Mouse (Mus musculus): Measurements from ENCODE around the gene Morc2a.

Morc2a gene

DNA sequence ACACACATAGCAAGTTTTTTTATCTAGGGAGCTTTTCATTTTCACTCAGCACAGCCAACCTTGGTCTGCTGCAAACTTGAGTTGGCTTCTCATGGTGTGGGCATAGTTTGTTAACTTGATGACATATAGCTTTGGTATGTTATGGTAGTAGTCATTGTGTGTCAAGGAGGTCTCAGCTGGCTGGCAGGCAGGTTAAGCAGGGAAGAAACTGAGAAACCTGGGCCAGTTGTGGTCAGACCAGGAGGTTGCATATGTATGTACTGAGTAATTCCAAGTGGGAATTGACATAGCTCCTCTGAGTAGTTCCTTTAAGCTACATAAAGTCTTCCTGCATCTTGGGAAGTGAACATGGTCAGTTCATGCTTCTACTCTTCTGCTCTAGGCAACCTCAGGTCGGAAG, 35.2 kb downstream of the Morc2a start:
- no peak for DNase-seq (ENCODE audit: low spot score in 2 of 2)

- DNase-seq (ENCODE audit: low spot score in 2 of 2) = no peak
Observed at GRCm38 (mm10) chr11:3684723-3685430, 35.9 kb downstream of the Morc2a start.

DNA sequence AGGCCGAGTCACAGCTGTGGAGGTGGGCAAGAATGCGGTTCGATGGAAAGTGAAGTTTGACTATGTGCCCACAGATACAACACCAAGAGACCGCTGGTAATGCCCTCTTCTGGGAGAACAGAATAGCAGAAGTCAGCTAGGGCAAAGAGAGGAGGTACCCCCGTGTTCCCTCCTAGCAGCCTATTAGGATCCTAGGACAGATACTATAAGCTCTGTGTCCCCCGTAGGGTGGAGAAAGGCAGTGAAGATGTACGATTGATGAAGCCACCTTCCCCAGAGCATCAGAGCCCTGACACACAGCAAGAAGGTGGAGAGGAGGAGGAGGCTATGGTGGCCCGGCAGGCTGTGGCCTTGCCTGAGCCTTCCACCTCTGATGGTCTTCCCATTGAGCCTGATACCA, 36.4 kb downstream of the Morc2a start:
- DNase-seq (ENCODE audit: low spot score in 2 of 2) = no peak

- DNase-seq (ENCODE audit: low spot score in 2 of 2) = no peak
Observed at GRCm38 (mm10) chr11:3686318-3686717, 37.3 kb downstream of the Morc2a start.

DNA sequence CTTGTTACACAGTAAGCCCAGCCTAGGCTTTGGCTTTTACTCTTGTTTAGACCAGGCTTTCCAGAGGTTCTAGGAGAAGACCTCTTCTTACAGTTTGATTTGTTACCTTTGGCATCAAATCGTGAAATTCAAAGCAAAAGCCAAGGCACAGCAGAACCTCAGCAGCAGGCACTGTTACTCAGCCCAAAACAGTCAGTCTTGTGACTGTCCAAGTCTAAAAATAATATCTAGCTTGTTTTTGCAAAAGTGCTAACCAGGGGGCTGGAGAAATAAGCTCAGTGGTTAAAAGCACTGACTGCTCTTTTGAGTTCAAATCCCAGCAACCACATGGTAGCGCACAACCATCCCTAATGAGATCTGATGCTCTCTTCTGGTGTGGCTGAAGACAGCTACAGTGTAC, 37.9 kb downstream of the Morc2a start:
- no peak for DNase-seq (ENCODE audit: low spot score in 2 of 2)

DNA sequence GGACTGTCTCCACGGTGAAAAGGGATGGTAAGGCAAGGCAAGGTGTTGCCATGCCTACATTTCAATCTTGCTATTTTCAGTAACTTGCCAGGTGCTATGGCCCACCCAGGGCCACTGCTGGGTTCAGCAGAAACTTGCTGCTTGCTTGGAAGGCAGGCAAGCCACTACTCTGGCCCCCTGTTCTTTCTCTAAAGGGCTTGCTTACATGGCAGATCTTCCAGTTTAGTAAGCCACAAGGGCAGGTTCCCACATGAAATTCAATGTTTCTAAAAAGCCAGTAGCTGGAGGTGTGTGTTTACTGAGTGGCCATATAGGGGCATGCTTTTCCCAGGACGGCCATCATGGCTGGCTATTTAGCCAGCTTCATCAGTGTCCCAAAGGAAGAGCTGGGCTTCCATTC, 42.8 kb downstream of the Morc2a start:
- DNase-seq (ENCODE audit: low spot score in 2 of 2) = no peak

DNA sequence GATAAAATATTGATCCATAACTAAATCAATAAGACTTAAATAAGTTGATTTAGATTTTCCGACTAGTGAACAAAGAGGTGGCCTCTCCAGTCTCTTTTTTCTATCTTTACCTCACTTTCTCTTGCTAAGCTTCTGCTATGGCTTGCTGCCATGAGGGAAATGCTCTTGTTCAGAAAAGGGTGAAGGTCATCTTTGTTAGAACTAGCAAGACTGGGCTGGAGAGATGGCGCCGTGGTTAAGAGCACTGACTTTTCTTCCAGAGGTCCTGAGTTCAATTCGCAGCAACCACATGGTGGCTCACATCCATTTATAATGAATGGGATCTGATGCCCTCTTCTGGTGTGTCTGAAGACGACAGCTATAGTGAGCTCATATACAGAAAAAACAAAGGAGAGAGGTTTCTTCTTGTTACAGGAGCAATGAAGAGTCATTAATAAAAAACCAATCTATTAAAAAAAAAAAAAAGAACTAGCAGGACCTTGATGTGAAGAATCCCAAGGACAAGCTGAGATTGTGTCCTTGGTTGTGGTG, 47.2 kb downstream of the Morc2a start:
- peak in 1 of 2 experiments; percentile 20 for DNase-seq (ENCODE audit: low spot score in 2 of 2)

DNA sequence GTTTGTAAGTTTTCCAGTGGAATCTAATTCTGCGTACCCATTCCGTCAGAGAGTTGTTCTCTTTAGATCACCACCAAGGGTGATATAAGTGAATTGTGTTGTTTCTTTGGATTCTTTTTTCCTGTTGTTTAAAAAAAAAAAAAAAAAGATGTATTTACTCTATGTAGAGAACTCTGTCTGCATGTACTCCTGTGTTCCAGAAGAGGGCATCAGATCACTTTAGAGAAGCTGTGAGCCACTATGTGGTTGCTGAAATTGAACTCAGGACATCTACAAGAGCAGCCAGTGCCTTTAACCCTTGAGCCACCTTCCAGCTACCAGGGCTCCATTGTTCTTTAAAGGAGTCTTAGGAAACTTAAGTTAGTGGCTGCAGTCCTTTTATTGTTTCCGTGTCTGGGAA, 48.5 kb downstream of the Morc2a start:
- peak in 1 of 2 experiments; percentile 14 for DNase-seq (ENCODE audit: low spot score in 2 of 2)

GRCm38 (mm10) chr11:3703089-3703992, 54.4 kb downstream of the Morc2a start:
- DNase-seq (ENCODE audit: low spot score in 2 of 2) = no peak

DNA sequence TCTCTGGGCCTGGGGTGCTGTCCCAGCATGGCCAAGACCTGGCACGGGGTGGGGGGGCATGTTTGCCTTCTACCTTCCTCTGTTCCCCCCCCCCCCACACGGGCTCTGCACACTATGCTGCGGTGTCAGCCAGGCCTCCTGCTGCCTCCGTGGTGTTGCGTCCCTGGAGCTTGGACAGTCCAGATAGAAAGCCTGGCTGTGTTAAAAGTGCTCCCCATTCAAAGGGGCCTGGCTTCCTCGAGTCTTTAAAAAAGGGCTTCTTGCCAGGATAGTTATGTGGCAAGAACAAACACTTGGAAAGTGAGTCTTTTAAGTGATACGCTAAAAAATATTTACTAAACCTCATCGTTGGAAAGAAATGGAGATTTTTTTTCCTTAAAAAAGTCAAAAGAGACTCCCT, 55.4 kb downstream of the Morc2a start:
- no peak for DNase-seq (ENCODE audit: low spot score in 2 of 2)

DNA sequence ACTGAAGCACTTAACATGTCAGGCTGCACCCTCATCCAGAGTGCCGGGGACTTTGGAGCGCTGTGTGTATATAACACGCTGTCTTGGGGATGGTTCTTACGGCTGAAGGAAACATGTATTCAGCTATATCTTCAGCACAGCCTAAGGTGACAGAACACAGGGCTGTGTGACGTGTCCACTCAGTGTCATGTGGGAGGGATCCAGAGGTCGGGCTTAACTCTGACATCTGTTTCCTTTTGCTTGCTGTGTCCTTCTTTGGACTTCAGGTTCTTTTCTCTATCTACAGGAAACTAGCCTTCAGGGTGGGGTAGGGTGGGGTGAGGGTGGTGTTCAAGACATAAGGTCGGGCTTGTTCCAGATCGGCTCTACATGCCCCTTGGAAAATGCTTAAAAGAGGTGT, 58.1 kb downstream of the Morc2a start:
- DNase-seq (ENCODE audit: low spot score in 2 of 2) = no peak

- no peak for DNase-seq (ENCODE audit: low spot score in 2 of 2)
Observed at GRCm38 (mm10) chr11:3710203-3710602, 61.2 kb downstream of the Morc2a start.

GRCm38 (mm10) chr11:3714486-3714885, 65.5 kb downstream of the Morc2a start:
- peak; percentile 70 to 79 for DNase-seq (ENCODE audit: low spot score in 2 of 2)

- DNase-seq (ENCODE audit: low spot score in 2 of 2) = peak in 1 of 2 experiments; percentile 64
Observed at GRCm38 (mm10) chr11:3716662-3717061, 67.7 kb downstream of the Morc2a start.

DNA sequence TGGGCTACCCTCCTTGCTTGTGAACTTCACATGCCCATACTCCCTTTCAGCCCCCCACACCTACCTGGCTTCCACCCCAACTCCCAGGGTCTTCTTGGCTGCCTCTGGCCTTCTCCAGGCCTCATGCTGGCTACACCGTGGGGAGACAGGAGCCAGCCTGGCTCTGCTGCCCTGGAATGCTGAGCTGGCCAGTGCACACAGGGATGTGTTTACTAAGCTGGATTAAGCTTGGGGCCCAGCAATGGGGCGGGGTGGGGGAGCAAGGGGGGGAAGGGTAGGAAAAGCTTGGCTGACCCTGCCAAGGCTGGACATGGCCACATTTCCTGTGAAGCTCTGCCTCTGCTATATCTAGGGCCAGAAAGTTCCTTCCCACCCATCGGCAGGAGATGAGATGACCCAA, 73.0 kb downstream of the Morc2a start:
- no peak for DNase-seq (ENCODE audit: low spot score in 2 of 2)

- DNase-seq (ENCODE audit: low spot score in 2 of 2) = no peak
Observed at GRCm38 (mm10) chr11:3722861-3723260, 73.9 kb downstream of the Morc2a start.

DNA sequence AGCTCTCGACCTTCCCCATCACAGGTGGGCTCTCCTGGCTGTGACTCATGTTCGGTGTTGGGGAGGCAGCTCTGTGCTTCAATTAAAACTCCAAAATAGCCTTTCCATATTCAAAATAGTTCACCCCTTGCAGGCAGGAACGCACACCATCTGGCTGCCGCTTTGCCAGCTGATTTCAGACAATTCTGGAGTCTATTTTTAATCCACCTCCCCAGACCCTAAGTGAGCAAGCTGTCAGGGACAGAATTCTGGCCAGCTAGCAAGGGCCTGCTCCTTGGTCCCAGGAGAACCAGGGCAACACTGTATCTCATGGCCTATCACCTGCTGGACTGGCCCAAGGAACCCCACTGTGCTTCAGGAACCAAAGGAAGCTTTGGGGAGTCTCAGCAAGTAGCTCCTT, 74.9 kb downstream of the Morc2a start:
- peak; percentile 69 to 76 for DNase-seq (ENCODE audit: low spot score in 2 of 2)

GRCm38 (mm10) chr11:3724726-3725125, 75.7 kb downstream of the Morc2a start:
- no peak for DNase-seq (ENCODE audit: low spot score in 2 of 2)

DNA sequence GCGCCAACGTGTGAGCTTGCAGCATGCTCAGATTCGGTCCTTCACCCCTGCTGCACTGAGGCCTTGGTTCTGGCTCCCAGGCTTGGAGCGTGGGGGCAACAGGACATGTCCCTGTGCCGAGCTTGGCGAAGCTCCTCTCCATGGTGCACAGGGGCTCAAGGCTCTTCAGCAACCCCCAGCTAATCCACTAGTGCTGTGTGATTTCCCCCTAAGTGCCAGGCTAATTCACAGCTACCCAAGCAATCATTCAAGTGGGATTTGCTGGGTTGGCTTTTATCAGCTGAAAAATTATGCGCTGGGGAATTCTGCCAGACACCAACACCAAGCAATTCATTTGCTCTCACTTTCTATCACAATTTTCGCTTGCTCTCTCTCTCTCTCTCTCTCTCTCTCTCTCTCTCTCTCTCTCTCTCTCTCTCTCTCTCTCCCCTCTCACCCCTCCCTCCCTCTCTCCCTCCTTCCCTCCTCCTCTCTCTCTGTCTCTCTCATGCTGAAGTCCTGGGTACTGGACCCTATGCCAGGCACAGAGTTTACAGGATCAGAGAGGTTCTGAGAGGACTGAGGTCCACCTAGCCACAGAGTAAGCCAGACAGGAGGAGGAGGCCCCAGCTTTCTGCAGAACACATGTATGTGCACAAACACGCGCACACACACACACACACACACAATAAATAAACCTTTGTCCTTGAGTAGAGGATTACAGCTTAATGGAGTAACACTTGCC, 76.5 kb downstream of the Morc2a start:
- no peak for DNase-seq (ENCODE audit: low spot score in 2 of 2)

GRCm38 (mm10) chr11:3727438-3728105, 78.6 kb downstream of the Morc2a start:
- DNase-seq (ENCODE audit: low spot score in 2 of 2) = no peak

- no peak for DNase-seq (ENCODE audit: low spot score in 2 of 2)
Observed at GRCm38 (mm10) chr11:3731469-3731868, 82.5 kb downstream of the Morc2a start.
